Mouse (Mus musculus): ENCODE data around the gene Get4.

Get4 gene

DNA sequence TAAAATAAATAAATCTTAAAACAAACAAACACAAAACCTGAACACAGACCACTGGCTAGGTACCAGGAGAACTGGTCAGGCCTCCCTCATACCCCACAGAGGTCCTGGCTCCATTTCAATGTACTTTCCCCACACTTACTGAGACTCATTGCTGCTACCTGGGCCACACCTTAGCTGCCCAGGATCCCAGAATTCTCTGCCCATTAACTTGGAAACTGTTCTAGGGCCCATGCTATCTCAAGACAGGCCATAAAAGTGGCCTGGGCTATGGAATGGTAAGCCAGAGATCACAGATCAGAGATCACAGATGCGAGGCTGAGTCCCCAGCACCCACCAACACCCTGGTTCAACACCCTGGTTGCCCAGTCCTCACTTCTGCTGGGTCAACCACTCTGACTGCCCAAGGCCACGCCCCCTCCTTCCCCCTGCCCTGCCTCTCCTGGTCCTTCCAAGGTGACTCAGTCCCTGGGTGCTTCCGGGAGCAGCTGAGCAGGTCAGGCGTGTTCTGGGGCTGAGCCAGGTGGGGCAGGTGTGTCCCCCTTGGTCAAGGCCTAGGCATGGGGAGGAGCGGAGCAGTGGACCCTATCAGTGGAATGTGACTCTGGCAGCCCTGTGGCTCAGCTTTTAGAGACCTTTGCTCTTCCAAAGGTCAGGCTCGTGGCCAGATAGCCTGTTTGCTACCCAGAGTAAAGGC, 65.0 kb downstream of the Get4 start:
- no peak for DNase-seq (ENCODE audit: low read depth in 1 of 2, low spot score in 2 of 2)

DNA sequence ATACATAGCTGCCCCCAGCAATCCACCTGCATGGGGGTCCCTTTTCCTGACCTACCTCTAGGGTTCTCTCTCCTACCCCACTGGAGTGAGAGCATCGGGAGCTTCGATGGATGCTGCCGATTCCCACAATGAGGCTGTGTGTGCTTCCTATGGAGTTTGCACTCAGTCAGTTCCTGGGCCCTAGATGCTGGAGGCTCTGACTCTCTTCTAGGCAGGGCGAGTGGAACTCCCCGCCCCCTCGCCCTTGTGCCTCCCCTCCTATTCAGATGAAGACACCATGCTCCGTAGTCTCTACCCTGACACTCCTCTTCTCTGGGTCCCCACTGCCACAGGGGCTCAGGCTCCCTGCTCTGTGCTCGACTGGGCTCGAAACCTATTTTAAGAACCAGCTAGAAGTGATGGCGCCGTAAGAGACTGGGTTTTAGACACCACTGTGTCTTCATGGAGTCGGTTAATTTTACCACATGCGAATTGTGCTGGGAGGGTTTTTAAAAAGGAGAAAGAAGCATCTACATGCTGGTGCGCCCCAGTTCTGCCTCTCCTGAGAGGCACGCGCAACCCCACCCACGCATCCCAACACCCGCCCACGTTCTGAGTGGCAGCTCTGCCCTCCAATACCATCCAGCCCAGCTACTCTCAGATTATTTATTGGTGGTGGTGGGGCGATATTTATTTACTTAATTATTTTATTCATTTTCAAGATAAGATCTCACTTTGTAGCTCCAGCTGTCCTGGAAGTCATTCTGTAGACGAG, 65.8 kb downstream of the Get4 start:
- no peak for DNase-seq (ENCODE audit: low read depth in 1 of 2, low spot score in 2 of 2)
